Mouse (Mus musculus) liver, embryonic 14.5 days (tissue): ENCODE measurements around the gene Rmnd5a.

Experiments
- CTCF ChIP-seq: IDR thresholded peaks from 2 replicates; pipeline ENCODE4 v1.5.1; 2016; ENCODE audit warnings: antibody characterized with exemption, low read depth, control low read depth
- EP300 ChIP-seq: IDR thresholded peaks from 2 replicates; pipeline ENCODE4 v1.6.1; 2016; ENCODE audit warnings: antibody characterized with exemption, low read depth

DNA sequence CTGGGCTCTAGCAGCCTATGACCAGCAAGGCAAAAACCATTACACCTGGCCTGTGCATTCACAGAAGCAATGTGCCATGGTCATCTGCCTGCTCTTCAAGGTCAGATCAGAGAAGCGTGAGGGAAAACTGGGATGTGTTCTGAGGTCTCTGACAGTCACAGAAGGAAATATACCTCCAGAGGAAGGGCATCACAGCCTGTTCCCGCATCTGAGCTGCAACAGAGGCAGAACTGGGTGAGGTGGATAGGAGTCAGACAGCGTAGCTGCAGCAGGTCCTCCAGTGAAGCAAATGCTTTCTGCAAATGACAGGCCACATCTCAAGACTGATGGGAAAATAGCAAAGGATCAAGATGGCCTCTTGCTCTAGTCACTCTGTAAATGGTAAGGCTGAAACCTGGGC, 101.5 kb downstream of the Rmnd5a start:
- TF ChIP-seq CTCF (no peak), EP300 (no peak)
